Mouse (Mus musculus): ENCODE data around the gene Rin2.

DNA sequence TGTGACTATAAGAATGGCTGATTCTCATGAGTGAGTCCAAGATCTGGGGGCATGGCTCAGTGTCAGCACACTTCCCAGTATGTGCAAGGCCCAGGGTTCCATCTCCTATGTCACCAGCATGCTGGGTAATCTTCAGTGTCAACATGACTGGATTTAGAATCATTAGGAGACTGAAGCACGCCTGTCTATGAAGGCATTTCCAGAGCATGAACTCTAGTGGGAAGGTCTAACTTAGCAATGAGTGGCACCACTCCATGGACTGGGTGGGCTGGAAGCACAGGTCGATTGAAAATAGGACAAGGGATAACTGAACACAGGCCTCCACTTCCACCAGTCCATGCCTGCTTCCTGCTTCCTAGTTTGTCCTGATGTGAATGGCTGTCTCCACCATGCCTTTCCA lies 127.6 kb downstream of the Rin2 start:
- no peak for TF ChIP-seq POLR2A (IDR thresholded peaks at IDR 0.05; ENCODE audit: borderline replicate concordance, control insufficient read depth, low read depth, low read length)
- no peak for TF ChIP-seq CTCF (IDR thresholded peaks at IDR 0.05; ENCODE audit: control insufficient read depth, insufficient read depth, low read length)
